Mouse (Mus musculus): ENCODE data around the gene Rpa1. TPM values are rescaled to one million over a fixed set of nuclear protein-coding genes. Genes with fewer than 3 reads are reported as not detected.
A peak's percentile ranks its signal among the peaks of the same experiment; 100 is the strongest.

Gene Rpa1
- total and polyA plus RNA-seq, 2 experiments from 2014 or later = 62.9 to 118 TPM

GRCm38 (mm10) chr11:75318351-75319221, 29.5 kb downstream of the Rpa1 start:
- no peaks in the 10 kb centered on the region for H3K27me3 ChIP-seq (ENCODE audit: control insufficient read depth, insufficient read depth, low read length)
- no peak overlapping the region for H3K4me3 ChIP-seq (ENCODE audit: low read depth, low read length)
- ATAC-seq (ENCODE audit: insufficient read depth, low read depth) (no peak), DNase-seq (ENCODE audit: low spot score) (no peak)
- TF ChIP-seq CTCF (IDR thresholded peaks at IDR 0.05; ENCODE audit: low read depth) = no peak
- no peak for TF ChIP-seq EP300 (IDR thresholded peaks at IDR 0.05; ENCODE audit: low read depth)
- WGBS = 72% methylated on average over 14 of the region's 14 CpGs
- no peaks in the 10 kb centered on the region for H3K4me1 ChIP-seq (ENCODE audit: control insufficient read depth, insufficient read depth)
- H3K4me2 ChIP-seq (ENCODE audit: low read depth, low read length) = no peak overlapping the region; the same call in 1 of the 2 replicates
- H3K27ac ChIP-seq (ENCODE audit: low read depth) = peak overlapping the region; percentile 50; the same call in 1 of the 2 replicates
- H3K36me3 ChIP-seq (replicated peaks; ENCODE audit: control insufficient read depth, insufficient read depth, low read length) = peaks cover 39% of the 10 kb centered on the region
- H3K9me3 ChIP-seq (replicated peaks; ENCODE audit: control insufficient read depth, low read length) = no peaks in the 10 kb centered on the region
- no peak overlapping the region for H3K9ac ChIP-seq (replicated peaks; ENCODE audit: low read depth, low read length)

DNA sequence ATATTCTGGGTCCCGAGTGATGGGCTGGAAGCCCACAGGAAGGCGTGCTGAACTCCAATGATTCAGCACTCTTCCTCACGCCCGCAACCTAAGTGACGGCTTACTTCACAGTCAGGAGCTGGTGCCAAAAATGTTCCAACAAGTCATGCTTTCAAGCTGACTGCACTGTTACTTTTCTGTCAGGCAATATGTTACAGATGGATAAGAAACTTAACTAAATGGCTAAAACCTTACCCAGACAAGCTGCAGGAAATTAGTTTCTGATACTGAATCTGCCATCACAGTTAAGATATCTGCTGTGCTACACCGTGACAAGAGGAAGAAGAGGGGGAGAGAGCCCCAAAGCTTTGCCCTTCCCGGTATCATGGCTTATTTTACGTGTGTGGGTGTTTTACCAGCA, 34.3 kb downstream of the Rpa1 start:
- peaks cover 79% of the 10 kb centered on the region for H3K36me3 ChIP-seq (replicated peaks; ENCODE audit: control insufficient read depth, insufficient read depth, low read length)
- no peaks in the 10 kb centered on the region for H3K9me3 ChIP-seq (replicated peaks; ENCODE audit: control insufficient read depth, low read length)
- no peak for TF ChIP-seq EP300 (IDR thresholded peaks at IDR 0.05; ENCODE audit: low read depth)
- no peak for TF ChIP-seq CTCF (IDR thresholded peaks at IDR 0.05; ENCODE audit: low read depth)
- H3K9ac ChIP-seq (replicated peaks; ENCODE audit: low read depth, low read length) = no peak overlapping the region
- DNase-seq (ENCODE audit: low spot score) (no peak), ATAC-seq (ENCODE audit: insufficient read depth, low read depth) (no peak)
- no peak overlapping the region for H3K4me2 ChIP-seq (ENCODE audit: low read depth, low read length)
- H3K4me3 ChIP-seq (ENCODE audit: low read depth, low read length) = no peak overlapping the region
- no peaks in the 10 kb centered on the region for H3K4me1 ChIP-seq (ENCODE audit: control insufficient read depth, insufficient read depth)
- no peak overlapping the region for H3K27ac ChIP-seq (ENCODE audit: low read depth)
- H3K27me3 ChIP-seq (ENCODE audit: control insufficient read depth, insufficient read depth, low read length) = no peaks in the 10 kb centered on the region
- WGBS = 79% methylated on average over 8 of the region's 8 CpGs

- Histone ChIP-seq H3K4me3 (ENCODE audit: low read depth, low read length) (no peak overlapping the region), H3K27ac (ENCODE audit: low read depth) (no peak overlapping the region), H3K4me1 (ENCODE audit: control insufficient read depth, insufficient read depth) (no peaks in the 10 kb centered on the region), H3K9me3 (replicated peaks; ENCODE audit: control insufficient read depth, low read length) (no peaks in the 10 kb centered on the region), H3K36me3 (replicated peaks; ENCODE audit: control insufficient read depth, insufficient read depth, low read length) (peaks cover 89% of the 10 kb centered on the region), H3K27me3 (ENCODE audit: control insufficient read depth, insufficient read depth, low read length) (no peaks in the 10 kb centered on the region), H3K9ac (replicated peaks; ENCODE audit: low read depth, low read length) (no peak overlapping the region), H3K4me2 (ENCODE audit: low read depth, low read length) (no peak overlapping the region)
- TF ChIP-seq CTCF (IDR thresholded peaks at IDR 0.05; ENCODE audit: low read depth) (no peak), EP300 (IDR thresholded peaks at IDR 0.05; ENCODE audit: low read depth) (no peak)
- ATAC-seq (ENCODE audit: insufficient read depth, low read depth) (no peak), DNase-seq (ENCODE audit: low spot score) (no peak)
- 78% methylated on average over 6 of the region's 6 CpGs for WGBS
Observed at GRCm38 (mm10) chr11:75311751-75312150, 36.4 kb downstream of the Rpa1 start.

DNA sequence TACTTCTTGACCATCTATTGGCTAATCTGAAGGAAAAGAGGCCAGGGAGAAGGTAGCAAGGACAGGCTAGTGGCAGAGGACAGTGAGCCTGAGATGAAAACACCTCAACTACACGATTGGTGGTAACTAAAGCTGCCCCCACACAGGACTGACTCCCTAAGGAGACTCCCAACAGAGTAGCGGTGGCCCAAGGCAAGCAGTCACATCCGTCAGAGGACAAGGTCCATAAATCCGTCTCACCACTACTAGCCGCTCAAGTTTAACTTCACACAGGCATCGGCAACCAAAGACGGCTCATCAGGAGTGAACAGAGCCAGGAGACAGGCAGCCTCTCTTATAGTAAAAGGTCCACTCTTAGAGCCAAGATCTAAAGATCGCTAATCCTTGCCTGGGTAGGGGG, 37.3 kb downstream of the Rpa1 start:
- TF ChIP-seq CTCF (IDR thresholded peaks at IDR 0.05; ENCODE audit: low read depth) (no peak), EP300 (IDR thresholded peaks at IDR 0.05; ENCODE audit: low read depth) (no peak)
- no peak for ATAC-seq (ENCODE audit: insufficient read depth, low read depth)
- H3K27me3 ChIP-seq (ENCODE audit: control insufficient read depth, insufficient read depth, low read length) = no peaks in the 10 kb centered on the region
- no peak overlapping the region for H3K4me3 ChIP-seq (ENCODE audit: low read depth, low read length)
- H3K36me3 ChIP-seq (replicated peaks; ENCODE audit: control insufficient read depth, insufficient read depth, low read length) = peaks cover 90% of the 10 kb centered on the region
- 88% methylated on average over 8 of the region's 8 CpGs for WGBS
- no peak overlapping the region for H3K9ac ChIP-seq (replicated peaks; ENCODE audit: low read depth, low read length)
- H3K4me2 ChIP-seq (ENCODE audit: low read depth, low read length) = no peak overlapping the region
- H3K27ac ChIP-seq (ENCODE audit: low read depth) = no peak overlapping the region
- H3K9me3 ChIP-seq (replicated peaks; ENCODE audit: control insufficient read depth, low read length) = no peaks in the 10 kb centered on the region
- no peak for DNase-seq (ENCODE audit: low spot score)
- H3K4me1 ChIP-seq (ENCODE audit: control insufficient read depth, insufficient read depth) = no peaks in the 10 kb centered on the region

DNA sequence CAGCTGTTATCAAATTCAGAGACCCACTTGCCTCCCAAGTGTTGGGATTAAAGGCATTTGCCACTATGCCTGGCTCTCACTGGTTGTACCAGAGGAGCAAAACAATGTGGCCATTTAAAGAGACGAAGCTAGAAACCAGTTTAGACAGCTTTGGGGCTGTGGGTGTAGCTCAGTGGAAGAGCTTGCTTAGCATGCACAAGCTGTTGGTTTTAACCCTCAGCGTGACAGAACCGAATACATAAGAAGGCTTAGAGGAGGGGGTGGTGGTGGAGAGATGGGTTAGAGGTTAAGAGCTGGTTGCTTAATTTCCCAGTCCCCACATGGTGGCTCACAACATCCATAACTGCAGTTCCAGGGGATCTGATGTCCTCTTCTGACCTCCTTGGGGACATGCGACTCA, 39.5 kb downstream of the Rpa1 start:
- H3K9me3 ChIP-seq (replicated peaks; ENCODE audit: control insufficient read depth, low read length) = no peaks in the 10 kb centered on the region
- H3K27ac ChIP-seq (ENCODE audit: low read depth) = no peak overlapping the region
- 78% methylated on average over 4 of the region's 4 CpGs for WGBS
- H3K9ac ChIP-seq (replicated peaks; ENCODE audit: low read depth, low read length) = no peak overlapping the region
- DNase-seq (ENCODE audit: low spot score) (no peak), ATAC-seq (ENCODE audit: insufficient read depth, low read depth) (no peak)
- no peaks in the 10 kb centered on the region for H3K4me1 ChIP-seq (ENCODE audit: control insufficient read depth, insufficient read depth)
- peaks cover 93% of the 10 kb centered on the region for H3K36me3 ChIP-seq (replicated peaks; ENCODE audit: control insufficient read depth, insufficient read depth, low read length)
- no peak overlapping the region for H3K4me2 ChIP-seq (ENCODE audit: low read depth, low read length)
- TF ChIP-seq CTCF (IDR thresholded peaks at IDR 0.05; ENCODE audit: low read depth) (no peak), EP300 (IDR thresholded peaks at IDR 0.05; ENCODE audit: low read depth) (no peak)
- no peak overlapping the region for H3K4me3 ChIP-seq (ENCODE audit: low read depth, low read length)
- H3K27me3 ChIP-seq (ENCODE audit: control insufficient read depth, insufficient read depth, low read length) = no peaks in the 10 kb centered on the region
